Mouse (Mus musculus): ENCODE results near the gene Apobr. TPM values are rescaled to one million over a fixed set of nuclear protein-coding genes. Genes with fewer than 3 reads are reported as not detected.
A peak's percentile ranks its signal among the peaks of the same experiment; 100 is the strongest.

The Apobr gene
- polyA plus RNA-seq, 1 experiment from 2014 or later: 2.3 TPM

- Histone ChIP-seq H3K9ac (ENCODE audit: low read length) (no peak overlapping the region), H3K36me3 (ENCODE audit: control insufficient read depth, insufficient read depth, low read length) (no peaks in the 10 kb centered on the region), H3K9me3 (ENCODE audit: control insufficient read depth, low read length) (0 out of 2 replicates have a peak, but pooled peaks cover under 1% of the 10 kb centered on the region), H3K27me3 (ENCODE audit: control insufficient read depth, insufficient read depth, low read depth, low read length) (no peaks in the 10 kb centered on the region), H3K27ac (ENCODE audit: low read length) (no peak overlapping the region), H3K4me3 (ENCODE audit: low read length) (no peak overlapping the region), H3K4me1 (replicated peaks; ENCODE audit: control insufficient read depth, insufficient read depth, low read length) (0 out of 2 replicates have a peak, but pooled peaks cover 4% of the 10 kb centered on the region), H3K4me2 (ENCODE audit: low read depth, low read length) (no peak overlapping the region)
- WGBS: 80% methylated on average over 5 of the region's 5 CpGs
- no peak for ATAC-seq (ENCODE audit: low read depth)
Observed at GRCm38 (mm10) chr7:126607796-126608195, 23.1 kb downstream of the Apobr start.

GRCm38 (mm10) chr7:126612736-126613135, 28.0 kb downstream of the Apobr start:
- WGBS: 81% methylated on average over 3 of the region's 3 CpGs
- no peak for ATAC-seq (ENCODE audit: low read depth)

GRCm38 (mm10) chr7:126616707-126617106, 32.0 kb downstream of the Apobr start:
- Histone ChIP-seq H3K9me3 (ENCODE audit: control insufficient read depth, low read length) (0 out of 2 replicates have a peak, but pooled peaks cover 3% of the 10 kb centered on the region), H3K9ac (ENCODE audit: low read length) (no peak overlapping the region), H3K4me1 (replicated peaks; ENCODE audit: control insufficient read depth, insufficient read depth, low read length) (0 out of 2 replicates have a peak, but pooled peaks cover 2% of the 10 kb centered on the region), H3K27me3 (ENCODE audit: control insufficient read depth, insufficient read depth, low read depth, low read length) (no peaks in the 10 kb centered on the region), H3K4me3 (ENCODE audit: low read length) (no peak overlapping the region), H3K27ac (ENCODE audit: low read length) (no peak overlapping the region), H3K36me3 (ENCODE audit: control insufficient read depth, insufficient read depth, low read length) (no peaks in the 10 kb centered on the region), H3K4me2 (ENCODE audit: low read depth, low read length) (no peak overlapping the region)
- 62% methylated on average over 3 of the region's 3 CpGs for WGBS
- ATAC-seq (ENCODE audit: low read depth): no peak

More at GRCm38 (mm10) chr7:126612736-126613135, 28.0 kb downstream of the Apobr start:
- Histone ChIP-seq H3K4me1 (replicated peaks; ENCODE audit: control insufficient read depth, insufficient read depth, low read length) (no peaks in the 10 kb centered on the region), H3K4me2 (ENCODE audit: low read depth, low read length) (no peak overlapping the region), H3K9me3 (ENCODE audit: control insufficient read depth, low read length) (0 out of 2 replicates have a peak, but pooled peaks cover 3% of the 10 kb centered on the region), H3K9ac (ENCODE audit: low read length) (no peak overlapping the region), H3K27ac (ENCODE audit: low read length) (no peak overlapping the region), H3K4me3 (ENCODE audit: low read length) (no peak overlapping the region), H3K36me3 (ENCODE audit: control insufficient read depth, insufficient read depth, low read length) (no peaks in the 10 kb centered on the region), H3K27me3 (ENCODE audit: control insufficient read depth, insufficient read depth, low read depth, low read length) (no peaks in the 10 kb centered on the region)

- Histone ChIP-seq H3K27me3 (ENCODE audit: control insufficient read depth, insufficient read depth, low read depth, low read length) (no peaks in the 10 kb centered on the region), H3K36me3 (ENCODE audit: control insufficient read depth, insufficient read depth, low read length) (no peaks in the 10 kb centered on the region), H3K9me3 (ENCODE audit: control insufficient read depth, low read length) (no peaks in the 10 kb centered on the region), H3K4me3 (ENCODE audit: low read length) (no peak overlapping the region), H3K27ac (ENCODE audit: low read length) (no peak overlapping the region), H3K4me2 (ENCODE audit: low read depth, low read length) (no peak overlapping the region), H3K9ac (ENCODE audit: low read length) (no peak overlapping the region), H3K4me1 (replicated peaks; ENCODE audit: control insufficient read depth, insufficient read depth, low read length) (0 out of 2 replicates have a peak, but pooled peaks cover 3% of the 10 kb centered on the region)
- no peak for ATAC-seq (ENCODE audit: low read depth)
- 66% methylated on average over 10 of the region's 10 CpGs for WGBS
Observed at GRCm38 (mm10) chr7:126619559-126620275, 35.0 kb downstream of the Apobr start.

GRCm38 (mm10) chr7:126621452-126622359, 37.0 kb downstream of the Apobr start:
- no peak overlapping the region for H3K4me3 ChIP-seq (ENCODE audit: low read length)
- no peak for ATAC-seq (ENCODE audit: low read depth)
- WGBS: 57% methylated on average over 9 of the region's 9 CpGs
- H3K36me3 ChIP-seq (ENCODE audit: control insufficient read depth, insufficient read depth, low read length): no peaks in the 10 kb centered on the region
- peaks cover 9% of the 10 kb centered on the region; the same call in 1 of the 2 replicates for H3K4me1 ChIP-seq (replicated peaks; ENCODE audit: control insufficient read depth, insufficient read depth, low read length)
- H3K27me3 ChIP-seq (ENCODE audit: control insufficient read depth, insufficient read depth, low read depth, low read length): no peaks in the 10 kb centered on the region
- peak overlapping the region; percentile 33; the same call in 1 of the 2 replicates for H3K27ac ChIP-seq (ENCODE audit: low read length)
- no peaks in the 10 kb centered on the region for H3K9me3 ChIP-seq (ENCODE audit: control insufficient read depth, low read length)
- no peak overlapping the region for H3K9ac ChIP-seq (ENCODE audit: low read length)
- H3K4me2 ChIP-seq (ENCODE audit: low read depth, low read length): no peak overlapping the region

GRCm38 (mm10) chr7:126623381-126623780, 38.6 kb downstream of the Apobr start:
- Histone ChIP-seq H3K4me2 (ENCODE audit: low read depth, low read length) (no peak overlapping the region), H3K27me3 (ENCODE audit: control insufficient read depth, insufficient read depth, low read depth, low read length) (no peaks in the 10 kb centered on the region), H3K4me3 (ENCODE audit: low read length) (no peak overlapping the region), H3K4me1 (replicated peaks; ENCODE audit: control insufficient read depth, insufficient read depth, low read length) (peaks cover 9% of the 10 kb centered on the region; the same call in 1 of the 2 replicates), H3K9ac (ENCODE audit: low read length) (no peak overlapping the region), H3K9me3 (ENCODE audit: control insufficient read depth, low read length) (no peaks in the 10 kb centered on the region), H3K27ac (ENCODE audit: low read length) (no peak overlapping the region), H3K36me3 (ENCODE audit: control insufficient read depth, insufficient read depth, low read length) (no peaks in the 10 kb centered on the region)
- 67% methylated on average over 1 of the region's 1 CpGs for WGBS
- no peak for ATAC-seq (ENCODE audit: low read depth)

GRCm38 (mm10) chr7:126624774-126625173, 40.0 kb downstream of the Apobr start:
- H3K36me3 ChIP-seq (ENCODE audit: control insufficient read depth, insufficient read depth, low read length): no peaks in the 10 kb centered on the region
- peak overlapping the region; percentile 31 for H3K4me3 ChIP-seq (ENCODE audit: low read length)
- H3K4me2 ChIP-seq (ENCODE audit: low read depth, low read length): peak overlapping the region; percentile 32
- 0 out of 2 replicates have a peak overlapping the region, but pooled peaks have one; percentile 50 for H3K9ac ChIP-seq (ENCODE audit: low read length)
- H3K27me3 ChIP-seq (ENCODE audit: control insufficient read depth, insufficient read depth, low read depth, low read length): no peaks in the 10 kb centered on the region
- 49% methylated on average over 16 of the region's 16 CpGs for WGBS
- peaks cover 9% of the 10 kb centered on the region; the same call in 1 of the 2 replicates for H3K4me1 ChIP-seq (replicated peaks; ENCODE audit: control insufficient read depth, insufficient read depth, low read length)
- peak overlapping the region; percentile 43; the same call in 1 of the 2 replicates for H3K27ac ChIP-seq (ENCODE audit: low read length)
- H3K9me3 ChIP-seq (ENCODE audit: control insufficient read depth, low read length): no peaks in the 10 kb centered on the region
- ATAC-seq (ENCODE audit: low read depth): no peak

- ATAC-seq (ENCODE audit: low read depth): peak; percentile 95
- H3K27me3 ChIP-seq (ENCODE audit: control insufficient read depth, insufficient read depth, low read depth, low read length): no peaks in the 10 kb centered on the region
- peak overlapping the region; percentile 41; the same call in 1 of the 2 replicates for H3K9ac ChIP-seq (ENCODE audit: low read length)
- peak overlapping the region; percentile 31 for H3K4me3 ChIP-seq (ENCODE audit: low read length)
- 24% methylated on average over 6 of the region's 6 CpGs for WGBS
- H3K4me2 ChIP-seq (ENCODE audit: low read depth, low read length): peak overlapping the region; percentile 32
- peaks cover 9% of the 10 kb centered on the region; the same call in 1 of the 2 replicates for H3K4me1 ChIP-seq (replicated peaks; ENCODE audit: control insufficient read depth, insufficient read depth, low read length)
- H3K36me3 ChIP-seq (ENCODE audit: control insufficient read depth, insufficient read depth, low read length): no peaks in the 10 kb centered on the region
- H3K9me3 ChIP-seq (ENCODE audit: control insufficient read depth, low read length): no peaks in the 10 kb centered on the region
- H3K27ac ChIP-seq (ENCODE audit: low read length): peak overlapping the region; percentile 28; the same call in 1 of the 2 replicates
Observed at GRCm38 (mm10) chr7:126625369-126625768, 40.6 kb downstream of the Apobr start.
